Mouse (Mus musculus): ENCODE measurements around the gene Lgr5.
A peak's percentile ranks its signal among the peaks of the same experiment; 100 is the strongest.

Lgr5 gene

GRCm38 (mm10) chr10:115505155-115505554 is 82.4 kb downstream of the Lgr5 start:
- DNase-seq (ENCODE audit: low read depth, low spot score), result no peak

GRCm38 (mm10) chr10:115493778-115494141 is 93.8 kb downstream of the Lgr5 start:
- no peak for DNase-seq (ENCODE audit: low read depth, low spot score)

DNA sequence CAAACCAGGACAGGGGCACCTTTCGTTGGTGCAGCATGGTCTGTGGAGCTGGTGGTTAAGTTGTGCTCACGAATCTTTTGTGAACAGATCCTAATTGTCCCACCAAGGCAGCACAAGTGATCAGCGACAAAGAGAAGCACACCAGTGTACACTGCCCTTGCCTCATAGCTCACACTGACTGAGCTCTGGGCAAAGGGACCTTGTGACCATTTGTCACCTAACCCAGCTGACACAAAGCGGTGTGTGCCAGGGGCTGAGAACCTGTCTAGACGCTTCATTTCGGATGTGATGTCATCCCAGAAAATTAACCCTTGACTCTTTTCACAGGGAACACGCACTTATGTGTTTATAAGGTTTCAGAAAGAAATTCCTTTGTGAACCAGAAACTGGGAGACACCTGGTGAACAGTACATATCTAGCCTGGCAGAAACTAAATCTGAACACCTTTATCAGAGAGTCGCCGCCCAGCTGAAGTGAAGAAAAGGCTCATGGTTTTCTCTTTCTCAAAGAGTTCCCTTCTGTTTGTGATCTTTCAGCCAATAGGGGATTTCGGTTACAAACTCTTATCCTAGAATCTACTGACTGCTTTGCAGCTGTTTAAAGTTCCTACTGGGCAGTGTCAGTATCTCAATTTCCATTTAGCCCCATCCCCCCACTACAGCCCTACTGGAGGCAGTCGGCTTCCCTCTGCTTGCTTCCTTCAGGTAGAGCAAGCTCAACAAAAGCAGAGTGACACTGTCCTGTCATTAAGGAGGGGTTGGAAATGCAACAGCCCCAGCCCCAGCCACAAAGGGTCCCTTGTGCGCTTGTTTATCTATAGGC is 94.4 kb downstream of the Lgr5 start:
- DNase-seq (ENCODE audit: low read depth, low spot score), result no peak

- DNase-seq (ENCODE audit: low read depth, low spot score), result peak; percentile 23
These were observed 95.6 kb downstream of the Lgr5 start for GRCm38 (mm10) chr10:115491803-115492510.

DNA sequence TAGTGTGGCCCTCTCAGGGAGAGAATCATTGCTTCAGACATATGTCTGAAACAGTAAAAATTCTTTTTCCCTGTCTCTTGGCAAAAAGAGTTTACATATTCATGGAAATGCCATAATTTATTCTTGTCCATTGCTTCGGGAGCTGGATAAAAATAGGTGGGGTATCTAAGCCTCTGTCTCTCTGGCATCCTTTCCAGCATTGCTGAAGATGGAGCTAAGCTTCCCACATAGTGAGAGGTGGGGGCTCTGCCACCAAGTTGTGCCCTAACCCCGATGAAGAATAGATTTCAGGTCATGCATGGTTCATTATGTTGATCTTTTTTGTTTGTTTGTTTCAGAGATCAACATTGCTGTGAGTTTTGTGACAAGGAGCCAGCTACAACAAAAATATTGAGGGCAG is 102.0 kb downstream of the Lgr5 start:
- no peak for DNase-seq (ENCODE audit: low read depth, low spot score)

GRCm38 (mm10) chr10:115484660-115485059 is 102.9 kb downstream of the Lgr5 start:
- DNase-seq (ENCODE audit: low read depth, low spot score), result no peak

DNA sequence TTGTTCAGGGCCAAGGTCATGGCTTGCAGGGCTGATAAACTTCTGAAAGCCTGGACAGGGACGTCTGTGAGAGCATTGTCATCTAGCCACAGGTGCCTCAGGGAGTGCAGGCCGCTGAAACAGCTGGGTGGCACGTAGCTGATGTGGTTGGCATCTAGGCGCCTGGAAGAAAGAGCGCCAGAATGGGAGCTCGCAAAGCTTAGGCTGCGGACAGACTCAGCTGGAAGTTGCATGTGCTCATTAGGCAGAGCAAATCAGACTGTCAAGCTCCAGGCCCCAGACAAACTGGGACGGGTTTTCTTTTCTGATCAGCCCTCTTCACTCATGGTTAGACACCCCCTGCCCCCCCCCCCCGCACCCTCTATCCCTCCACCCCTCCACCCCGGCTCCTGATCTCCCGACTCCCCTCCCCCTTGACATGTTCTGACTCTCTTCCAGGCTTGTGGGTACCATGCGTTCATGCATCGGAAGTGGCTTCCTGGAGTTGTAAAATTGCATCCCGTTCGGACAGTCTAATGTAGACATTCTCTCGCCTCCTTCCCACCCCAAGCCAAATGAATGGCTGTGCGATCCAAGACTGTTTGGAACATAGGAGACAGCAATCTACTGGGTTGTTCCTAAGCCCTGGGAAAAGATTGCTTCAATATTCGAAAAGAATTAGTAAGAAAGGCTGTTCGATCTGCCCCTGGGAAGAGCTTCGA is 109.0 kb downstream of the Lgr5 start:
- DNase-seq (ENCODE audit: low read depth, low spot score), result no peak

- DNase-seq (ENCODE audit: low read depth, low spot score), result no peak
These were observed 111.1 kb downstream of the Lgr5 start for GRCm38 (mm10) chr10:115476506-115476905.

DNA sequence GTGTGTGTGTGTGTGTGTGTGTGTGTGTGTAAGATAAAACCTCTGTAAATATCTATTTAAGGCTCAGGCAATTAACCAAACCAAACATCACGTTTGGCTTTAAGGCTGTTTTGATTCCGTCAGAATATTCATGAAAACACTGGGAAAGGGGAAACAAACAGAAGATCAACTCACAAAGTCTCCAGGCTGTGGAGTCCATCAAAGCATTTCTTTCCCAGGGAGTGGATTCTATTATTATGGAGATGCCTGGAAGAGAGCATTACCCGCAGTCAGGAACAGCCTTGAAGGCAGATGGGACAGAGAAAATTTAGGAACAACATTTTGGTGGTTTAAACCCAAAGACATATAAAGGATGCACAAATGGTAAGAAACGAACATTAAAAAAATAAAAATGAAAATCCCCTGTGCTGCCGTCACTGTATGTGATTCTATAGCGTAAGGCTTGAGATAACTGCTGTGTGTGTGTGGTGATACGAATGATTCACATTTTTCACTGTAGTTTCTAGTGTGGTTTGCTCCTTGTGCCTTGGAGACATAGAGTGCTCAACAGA is 112.5 kb downstream of the Lgr5 start:
- no peak for DNase-seq (ENCODE audit: low read depth, low spot score)

DNA sequence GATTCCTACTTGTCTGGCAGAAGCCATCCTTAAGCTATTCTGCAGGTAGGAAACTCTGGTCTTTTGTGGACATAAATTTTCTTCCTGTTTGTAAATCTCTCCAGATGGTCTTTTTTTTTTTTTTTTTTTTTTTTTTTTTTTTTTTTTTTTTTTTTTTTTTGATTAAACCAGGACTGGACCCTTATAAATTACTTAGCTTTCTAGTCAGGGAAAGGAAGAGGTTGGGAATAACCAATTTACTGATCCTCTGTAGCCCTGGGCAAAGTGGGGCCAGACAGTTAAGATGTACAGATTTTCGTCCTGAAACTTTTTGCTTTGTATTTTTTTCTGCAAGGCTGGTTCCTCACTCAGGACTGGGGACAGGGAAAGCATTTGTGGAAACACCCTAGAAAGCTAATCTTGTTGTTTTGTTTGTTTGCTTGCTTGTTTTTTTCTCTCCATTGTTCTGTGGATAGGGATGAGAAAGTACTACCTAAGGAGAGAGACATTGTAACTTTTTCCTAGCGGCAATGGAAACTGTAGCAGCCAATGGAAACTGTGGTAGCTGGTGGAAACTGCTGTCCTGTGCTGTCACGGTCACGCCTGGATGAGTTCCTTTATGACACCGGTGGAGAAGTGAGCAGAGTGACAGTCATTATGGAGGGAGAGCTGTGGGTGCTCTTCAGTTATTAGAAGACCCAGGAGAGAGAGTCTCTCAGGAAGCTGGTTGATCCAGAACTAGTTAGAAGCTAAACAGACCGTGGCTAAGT is 114.2 kb downstream of the Lgr5 start:
- DNase-seq (ENCODE audit: low read depth, low spot score), result no peak

DNA sequence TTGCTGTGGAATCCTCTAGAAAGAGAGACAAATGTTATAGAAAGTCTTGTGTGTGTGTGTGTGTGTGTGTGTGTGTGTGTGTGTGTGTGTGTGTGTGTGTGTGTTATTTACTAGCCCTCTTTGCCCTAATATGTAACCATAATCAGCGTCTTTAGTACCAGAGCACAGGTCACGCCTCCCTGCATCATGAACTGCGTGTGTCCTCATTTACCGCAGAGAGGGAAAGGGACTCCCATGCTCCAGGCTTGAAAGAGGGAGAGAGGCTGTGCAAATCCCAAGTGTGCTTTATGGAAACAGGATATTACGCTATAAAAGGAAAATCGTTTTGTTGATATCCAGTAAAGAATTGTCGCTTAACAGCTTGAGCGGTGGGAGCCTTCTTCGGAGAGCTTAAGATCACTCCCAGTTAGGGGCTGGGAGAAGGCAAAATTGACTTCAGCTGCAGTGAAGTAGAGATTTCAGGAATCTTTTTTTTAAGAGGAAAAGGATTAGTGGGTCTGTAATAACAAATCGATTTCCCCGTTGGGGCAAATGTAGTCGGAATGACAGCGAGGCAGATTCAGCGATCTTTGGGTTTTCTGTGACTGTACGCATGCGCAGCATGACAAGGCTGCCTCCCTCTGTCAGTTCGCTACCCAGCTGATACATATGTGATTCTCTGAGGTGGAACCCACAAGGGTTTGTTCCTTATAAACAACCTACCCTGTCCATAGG is 116.8 kb downstream of the Lgr5 start:
- no peak for DNase-seq (ENCODE audit: low read depth, low spot score)

DNA sequence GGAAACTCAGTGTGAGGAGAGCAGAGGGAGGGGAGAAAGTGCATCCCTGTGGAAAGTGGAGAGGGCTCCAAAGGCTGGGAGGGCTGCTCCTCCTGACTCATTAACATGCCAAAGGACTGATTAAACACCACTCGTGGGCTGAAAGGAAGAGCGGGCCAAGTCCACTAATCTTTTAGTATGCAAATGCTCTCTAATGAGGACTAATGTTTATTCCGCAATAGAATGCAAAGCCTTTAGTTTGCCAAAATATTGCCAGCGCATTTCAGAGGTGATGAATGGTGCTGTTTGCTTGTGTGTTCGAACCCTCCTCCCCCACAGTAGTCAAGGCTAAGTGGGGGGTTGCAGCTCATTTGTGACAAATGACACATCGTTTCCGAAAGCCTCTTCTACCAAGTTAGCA is 118.5 kb downstream of the Lgr5 start:
- DNase-seq (ENCODE audit: low read depth, low spot score), result no peak

GRCm38 (mm10) chr10:115468632-115469031 is 118.9 kb downstream of the Lgr5 start:
- DNase-seq (ENCODE audit: low read depth, low spot score), result no peak

DNA sequence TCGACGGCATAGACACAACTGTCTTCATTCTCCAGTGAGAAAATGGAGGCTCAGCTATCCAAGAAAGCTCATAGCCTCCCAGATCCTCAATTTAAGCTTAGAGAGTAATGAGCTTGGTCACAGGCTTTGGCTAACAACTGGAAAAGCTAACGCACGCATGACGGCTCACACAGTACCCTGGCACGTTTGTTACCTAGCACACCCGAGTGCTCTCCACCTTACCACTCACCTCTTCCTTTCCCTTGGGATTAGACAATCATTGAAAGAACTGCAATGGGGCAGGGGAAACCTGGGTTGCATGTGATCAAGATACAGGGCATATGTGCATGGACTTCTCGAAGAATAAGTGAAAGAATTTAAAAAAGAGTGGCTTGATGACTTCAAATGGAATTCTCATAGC is 119.6 kb downstream of the Lgr5 start:
- DNase-seq (ENCODE audit: low read depth, low spot score), result no peak

- no peak for DNase-seq (ENCODE audit: low read depth, low spot score)
These were observed 121.8 kb downstream of the Lgr5 start for GRCm38 (mm10) chr10:115465778-115466177.

GRCm38 (mm10) chr10:115465072-115465471 is 122.5 kb downstream of the Lgr5 start:
- no peak for DNase-seq (ENCODE audit: low read depth, low spot score)

DNA sequence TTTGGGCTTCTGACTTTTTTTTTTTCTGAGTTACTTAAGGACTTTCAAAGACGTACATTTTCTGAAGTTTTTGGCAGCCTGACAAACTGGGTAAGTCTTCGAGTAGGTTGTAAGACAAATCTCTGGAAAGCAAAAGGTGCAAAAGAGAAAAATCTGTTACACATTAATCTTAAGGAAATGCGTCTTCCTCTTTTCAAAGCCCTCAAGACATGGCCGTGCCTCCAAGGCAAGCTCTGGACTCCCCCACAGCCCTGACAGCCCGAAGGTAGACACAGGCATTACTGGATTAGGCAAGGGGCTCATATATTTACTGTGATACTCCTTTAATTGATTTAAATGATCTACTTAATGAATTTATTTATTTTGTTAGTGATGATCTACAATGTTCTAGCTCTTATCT is 124.9 kb downstream of the Lgr5 start:
- no peak for DNase-seq (ENCODE audit: low read depth, low spot score)

DNA sequence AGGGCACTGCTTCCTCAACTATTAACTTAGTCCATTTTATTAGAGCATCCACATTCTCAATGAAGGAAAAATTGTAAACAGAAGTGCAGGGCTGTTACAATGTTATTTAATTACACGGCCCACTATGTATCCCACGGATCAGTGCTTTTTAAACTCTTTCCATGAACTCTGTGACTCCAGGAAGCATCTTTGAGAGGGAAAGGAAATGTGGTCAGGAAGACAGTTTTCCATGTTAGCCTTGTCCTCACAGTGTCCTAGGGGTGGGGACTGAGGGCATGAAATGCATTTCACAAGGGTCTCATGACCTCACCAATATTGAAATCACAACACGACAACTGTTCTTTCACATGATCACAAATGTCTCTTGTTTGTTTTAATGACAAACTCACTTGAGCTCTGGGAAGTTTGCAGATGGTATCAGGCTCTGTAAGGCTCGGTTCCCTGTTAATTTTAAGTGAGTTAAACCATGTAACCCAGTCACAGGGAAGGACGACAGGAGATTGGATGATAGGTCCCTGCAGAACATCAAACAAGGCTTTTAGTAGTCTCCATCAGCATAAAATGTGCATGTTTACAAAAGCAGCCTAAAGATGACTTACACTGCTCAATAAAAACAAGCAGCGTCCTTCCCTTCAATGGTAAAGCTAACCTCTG is 130.1 kb downstream of the Lgr5 start:
- DNase-seq (ENCODE audit: low read depth, low spot score), result no peak

- DNase-seq (ENCODE audit: low read depth, low spot score), result no peak
These were observed 139.0 kb downstream of the Lgr5 start for GRCm38 (mm10) chr10:115448614-115449013.

DNA sequence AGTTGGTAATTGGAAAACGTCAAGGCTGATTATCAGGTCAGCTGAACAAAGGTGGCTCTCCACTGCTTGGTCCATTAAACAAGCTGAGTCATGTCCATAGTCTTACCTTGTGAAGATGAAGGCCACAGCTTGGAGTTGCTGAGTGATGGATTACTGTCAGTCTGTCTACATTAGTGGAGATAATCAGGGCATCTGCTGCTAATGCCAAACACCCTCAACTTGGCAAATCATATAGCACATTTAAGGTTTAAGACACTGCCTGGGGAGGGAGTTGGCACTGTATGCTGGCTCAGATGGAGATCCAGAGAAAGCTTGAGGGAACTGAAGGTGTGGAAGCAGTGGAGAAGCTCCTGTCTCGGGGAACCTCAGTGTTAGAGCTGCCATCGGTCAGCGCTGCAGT is 150.3 kb downstream of the Lgr5 start:
- no peak for DNase-seq (ENCODE audit: low read depth, low spot score)

All from 3T3-L1 (cell line).